25 mouse cellular contexts compared by ENCODE assay signal in the genomic region with DNA sequence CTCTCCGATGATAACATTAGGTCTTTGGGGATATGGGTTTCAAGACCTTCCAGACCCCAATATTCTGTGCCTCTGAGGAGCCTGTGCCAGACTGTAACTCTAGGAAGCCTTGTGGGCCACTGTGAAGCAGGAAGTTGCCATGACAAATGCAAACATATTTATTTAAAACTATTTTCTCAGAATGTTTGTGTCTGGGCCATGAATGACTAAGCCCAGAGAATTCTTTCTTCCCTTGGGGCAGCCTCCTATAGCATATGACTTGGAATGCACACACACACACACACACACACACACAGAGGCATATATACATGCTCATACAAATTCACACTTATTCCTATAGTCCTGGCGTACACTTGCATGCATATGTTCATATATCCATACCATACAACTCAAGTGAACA.
"Had no signal": no experiment of that assay in that cellular context is flagged by ENCODE, and none has a peak within 500 bp of the region (broad histone marks: within the 10 kb centered on the region; RNA-seq: fewer than 3 reads in every experiment).

No protein-coding gene starts in this region.

- H3K9me3 ChIP-seq: hindbrain, embryonic 10.5 days; hindbrain, embryonic 12.5 days; intestine, embryonic 15.5 days; kidney, embryonic 15.5 days; limb, embryonic 10.5 days; limb, embryonic 12.5 days; liver, embryonic 12.5 days had no signal

- H3K4me3 ChIP-seq: gastrocnemius, adult 2 months; hindbrain, embryonic 10.5 days; hindbrain, embryonic 12.5 days; intestine, embryonic 15.5 days; kidney, embryonic 15.5 days; layer of hippocampus, adult 2 months; left cerebral cortex, adult 2 months; limb, embryonic 10.5 days; limb, embryonic 12.5 days; liver, embryonic 12.5 days had no signal

- ATAC-seq: hindbrain, embryonic 16.5 days; inflammation-experienced regulatory T-cells, adult 6 months; liver, embryonic 12.5 days had no signal

- DNase-seq: gastrocnemius, adult 2 months; gastrocnemius, postnatal 10 days; gastrocnemius, postnatal 25 days; heart, adult 18-20 months; heart, postnatal 10 days; heart, postnatal 4 days; kidney, adult 2 months; kidney, adult 9 months; kidney, postnatal 14 days; kidney, postnatal 36 days had no signal

- H3K27ac ChIP-seq: gastrocnemius, adult 2 months; hindbrain, embryonic 10.5 days; hindbrain, embryonic 12.5 days; hindbrain, embryonic 14.5 days; intestine, embryonic 15.5 days; kidney, embryonic 15.5 days; kidney, postnatal 0 days; layer of hippocampus, adult 2 months; left cerebral cortex, adult 2 months; limb, embryonic 10.5 days; limb, embryonic 12.5 days; liver, embryonic 12.5 days; liver, embryonic 14.5 days had no signal

- H3K4me2 ChIP-seq: heart, embryonic 11.5 days; hindbrain, embryonic 12.5 days; hindbrain, embryonic 14.5 days; intestine, embryonic 15.5 days; kidney, embryonic 15.5 days; limb, embryonic 12.5 days; liver, embryonic 12.5 days had no signal

- H3K4me1 ChIP-seq: hindbrain, embryonic 10.5 days; limb, embryonic 10.5 days; limb, embryonic 12.5 days had no signal

- H3K9ac ChIP-seq: hindbrain, embryonic 12.5 days; hindbrain, embryonic 14.5 days; intestine, embryonic 15.5 days; kidney, embryonic 15.5 days; limb, embryonic 12.5 days; liver, embryonic 12.5 days; liver, embryonic 14.5 days had no signal

- H3K36me3 ChIP-seq: hindbrain, embryonic 10.5 days; hindbrain, embryonic 12.5 days; intestine, embryonic 15.5 days; kidney, embryonic 15.5 days; limb, embryonic 10.5 days; limb, embryonic 12.5 days; liver, embryonic 12.5 days had no signal

- H3K27me3 ChIP-seq: hindbrain, embryonic 12.5 days; intestine, embryonic 15.5 days; kidney, embryonic 15.5 days; limb, embryonic 12.5 days; liver, embryonic 12.5 days had no signal
